Mouse (Mus musculus) midbrain, embryonic 11.5 days (tissue): ENCODE measurements around the gene Eps8l3. TPM values are rescaled to one million over a fixed set of nuclear protein-coding genes. Genes with fewer than 3 reads are reported as not detected.

Source experiments
- ATAC-seq: fragments of 200-750 bp; cut with Nextera tagmentation; 2 replicates; pipeline ENCODE4 v1.8.0; 2017; ENCODE audit warnings: moderate TSS enrichment, moderate library complexity; ENCODE audit not compliant: low FRiP score
- DNase-seq: peaks from one replicate; pipeline ENCODE4 v3.0.0; 2015; ENCODE audit warnings: low spot score; ENCODE audit errors: missing footprints
- H3K27ac ChIP-seq: fragments of 300-500 bp; sonication (generic); 2 replicates; pipeline ENCODE4 v1.5.1; 2014; ENCODE audit warnings: low read depth, low read length
- H3K27me3 ChIP-seq: fragments of 300-500 bp; sonication (generic); 2 replicates; pipeline ENCODE4 v1.6.1; 2014; ENCODE audit warnings: mild to moderate bottlenecking, low read length, moderate library complexity, mixed read lengths; ENCODE audit not compliant: control insufficient read depth, insufficient read depth
- H3K36me3 ChIP-seq: fragments of 300-500 bp; sonication (generic); 2 replicates; pipeline ENCODE4 v1.6.1; 2014; ENCODE audit warnings: mild to moderate bottlenecking, low read length, moderate library complexity, mixed read lengths; ENCODE audit not compliant: control insufficient read depth, insufficient read depth
- H3K4me1 ChIP-seq: fragments of 300-500 bp; sonication (generic); 2 replicates; pipeline ENCODE4 v1.6.1; 2014; ENCODE audit warnings: low read length; ENCODE audit not compliant: control insufficient read depth, insufficient read depth
- H3K4me2 ChIP-seq: fragments of 300-500 bp; sonication (generic); 2 replicates; pipeline ENCODE4 v1.6.1; 2014; ENCODE audit warnings: mild to moderate bottlenecking, moderate library complexity
- H3K4me3 ChIP-seq: fragments of 300-500 bp; sonication (generic); 2 replicates; pipeline ENCODE4 v1.5.1; 2014; ENCODE audit warnings: low read depth, low read length
- H3K9ac ChIP-seq: fragments of 300-500 bp; sonication (generic); 2 replicates; pipeline ENCODE4 v1.6.1; 2014; ENCODE audit warnings: low read length
- H3K9me3 ChIP-seq: fragments of 300-500 bp; sonication (generic); 2 replicates; pipeline ENCODE4 v1.6.1; 2016; ENCODE audit warnings: low read length; ENCODE audit not compliant: control insufficient read depth
- WGBS: fragments of 180-500 bp; shearing (Covaris S2); extraction: QIAGEN DNeasy Blood & Tissue Kit; methylation state at CpG from one replicate; pipeline ENCODE4 v1.1.7; 2014; 5-methylcytosine and 5-hydroxymethylcytosine counted together
- polyA plus RNA-seq: library from polyadenylated mRNA; unstranded; fragments of >200 nt; fragmentation: Nextera tagmentation; extraction: Ambion mirVana; gene quantifications from 2 replicates; pipeline ENCODE4 v1.2.1, GENCODE M21; 2014

Eps8l3 gene
- not detected in 2 replicates for polyA plus RNA-seq

DNA sequence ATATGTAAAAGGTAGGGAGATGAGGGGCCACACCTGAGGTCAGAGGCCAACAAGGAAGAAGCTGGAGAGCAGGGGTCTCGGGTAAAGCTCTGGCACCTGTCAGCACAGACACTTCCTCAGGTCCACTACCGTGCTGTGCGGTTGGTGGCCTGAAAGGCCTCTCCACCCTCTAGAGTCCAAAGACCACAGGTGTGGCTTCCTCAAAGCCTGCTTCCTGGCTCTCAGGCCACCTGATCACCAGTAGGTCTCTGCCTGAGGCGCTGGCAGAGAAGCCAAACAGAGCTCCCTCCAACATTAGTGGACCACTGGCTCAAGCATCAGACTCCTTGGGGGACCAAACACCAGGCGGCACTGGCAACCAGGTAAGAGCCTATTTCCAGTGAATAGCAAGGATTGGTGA lies at the start of gene Eps8l3:
TSS of gene Eps8l3 (plus strand) at position 225 of the 400 bp plus-strand sequence.
- DNase-seq: no peak
- no peak within 1 kb of the TSS for H3K4me2 ChIP-seq
- no peak within 1 kb of the TSS for H3K27ac ChIP-seq
- 88% methylated on average over 5 of the region's 5 CpGs for WGBS
- H3K9ac ChIP-seq: no peak within 1 kb of the TSS
- no peak within 1 kb of the TSS for H3K4me3 ChIP-seq
- H3K27me3 ChIP-seq: no peaks in the 10 kb centered on the region
- no peaks in the 10 kb centered on the region for H3K4me1 ChIP-seq
- ATAC-seq: no peak
- no peaks in the 10 kb centered on the region for H3K36me3 ChIP-seq
- no peaks in the 10 kb centered on the region for H3K9me3 ChIP-seq

- H3K4me1 ChIP-seq: no peaks in the 10 kb centered on the region
- no peak for ATAC-seq
- WGBS: 91% methylated on average over 10 of the region's 10 CpGs
Observed at GRCm38 (mm10) chr3:107827873-107828405, 49.1 kb upstream of the Eps8l3 start.

DNA sequence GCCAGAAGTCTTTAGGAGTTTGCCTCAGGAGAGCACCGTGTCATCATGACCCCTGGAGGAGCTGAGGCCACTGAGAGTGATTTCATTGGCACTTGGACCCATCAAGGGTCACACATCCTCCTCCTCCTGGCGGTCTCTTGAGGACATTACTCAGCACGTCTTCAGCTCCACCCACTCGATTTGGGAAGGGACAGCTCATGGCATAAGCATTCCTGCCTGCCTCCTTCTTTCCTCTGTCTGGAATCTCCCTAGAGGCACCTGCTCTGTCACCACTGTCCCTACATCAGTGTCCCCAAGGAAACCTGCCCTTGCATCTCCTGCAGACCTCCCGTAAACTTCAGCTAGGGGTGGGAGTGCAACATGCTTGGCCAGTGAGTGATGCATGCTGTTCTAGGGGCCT lies 48.5 kb upstream of the Eps8l3 start:
- Histone ChIP-seq H3K27me3 (no peaks in the 10 kb centered on the region), H3K4me3 (no peak overlapping the region), H3K27ac (no peak overlapping the region), H3K4me1 (no peaks in the 10 kb centered on the region), H3K36me3 (no peaks in the 10 kb centered on the region), H3K9me3 (no peaks in the 10 kb centered on the region), H3K4me2 (no peak overlapping the region), H3K9ac (no peak overlapping the region)
- WGBS: 68% methylated on average over 5 of the region's 5 CpGs
- DNase-seq (no peak), ATAC-seq (no peak)

More at GRCm38 (mm10) chr3:107827873-107828405, 49.1 kb upstream of the Eps8l3 start:
- DNase-seq: no peak
- Histone ChIP-seq H3K9ac (no peak overlapping the region), H3K4me2 (no peak overlapping the region), H3K36me3 (no peaks in the 10 kb centered on the region), H3K27ac (no peak overlapping the region), H3K27me3 (no peaks in the 10 kb centered on the region), H3K4me3 (no peak overlapping the region), H3K9me3 (no peaks in the 10 kb centered on the region)

- no peaks in the 10 kb centered on the region for H3K9me3 ChIP-seq
- no peak for ATAC-seq
- no peak for DNase-seq
- no peak overlapping the region for H3K9ac ChIP-seq
- H3K36me3 ChIP-seq: no peaks in the 10 kb centered on the region
- no peak overlapping the region for H3K4me3 ChIP-seq
- H3K27me3 ChIP-seq: no peaks in the 10 kb centered on the region
- H3K4me2 ChIP-seq: no peak overlapping the region
- H3K27ac ChIP-seq: no peak overlapping the region
- WGBS: 89% methylated on average over 4 of the region's 4 CpGs
- peaks cover 4% of the 10 kb centered on the region for H3K4me1 ChIP-seq
Observed at GRCm38 (mm10) chr3:107828997-107829396, 48.0 kb upstream of the Eps8l3 start.

DNA sequence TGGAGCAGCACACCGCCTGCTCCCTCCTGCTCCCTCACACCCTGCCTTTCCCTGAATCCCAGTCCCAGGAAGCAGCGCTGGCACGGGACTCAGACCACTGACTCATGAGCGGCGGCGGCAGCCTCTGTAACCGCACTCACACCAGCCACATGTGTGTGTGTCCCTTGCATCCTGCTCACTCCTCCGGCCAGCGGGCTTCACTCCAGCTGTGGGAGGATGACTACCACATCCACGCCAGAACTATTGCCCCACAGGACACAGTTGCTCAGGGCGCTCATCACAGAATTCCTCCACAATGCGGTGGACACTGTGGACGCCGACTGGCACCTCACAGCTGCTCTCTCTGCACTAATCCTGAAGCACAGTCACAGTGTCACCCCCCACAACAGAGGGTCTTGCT lies 47.4 kb upstream of the Eps8l3 start:
- no peak for DNase-seq

DNA sequence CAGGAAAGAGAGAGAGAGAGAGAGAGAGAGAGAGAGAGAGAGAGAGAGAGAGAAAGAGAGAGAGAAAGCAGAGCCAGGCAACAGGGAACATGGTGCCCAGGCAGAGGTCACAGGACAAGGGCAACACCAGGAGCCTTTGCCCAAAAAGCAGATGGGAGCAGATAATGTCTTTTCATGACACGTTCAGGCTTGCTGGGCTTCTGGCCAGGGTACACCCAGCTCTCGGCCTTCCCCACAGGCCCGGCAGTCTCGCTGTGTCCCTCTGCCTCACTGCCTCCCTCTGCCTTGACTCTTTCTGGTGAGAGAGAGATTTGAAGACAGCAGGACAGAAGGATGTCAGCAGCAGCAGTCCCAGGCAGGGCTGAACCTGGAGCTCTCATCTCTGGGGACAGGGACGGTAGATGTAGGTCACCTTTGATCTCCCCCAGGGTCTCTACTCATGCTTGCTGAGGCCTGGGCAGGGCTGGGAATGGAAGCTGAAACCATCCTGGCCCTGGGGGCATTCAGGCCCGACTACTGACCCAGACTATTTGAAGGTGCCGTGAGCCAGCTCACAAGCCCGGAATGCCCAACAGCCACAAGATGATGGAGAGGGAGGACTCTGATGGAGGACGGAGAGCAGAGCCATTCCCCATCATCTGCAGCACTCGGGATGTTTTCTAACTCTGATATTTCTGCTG lies 45.0 kb upstream of the Eps8l3 start:
- peaks cover 9% of the 10 kb centered on the region for H3K4me1 ChIP-seq
- H3K27me3 ChIP-seq: no peaks in the 10 kb centered on the region
- H3K4me3 ChIP-seq: no peak overlapping the region
- ATAC-seq (no peak), DNase-seq (no peak)
- WGBS: 70% methylated on average over 10 of the region's 10 CpGs
- H3K36me3 ChIP-seq: no peaks in the 10 kb centered on the region
- no peak overlapping the region for H3K4me2 ChIP-seq
- H3K27ac ChIP-seq: no peak overlapping the region
- H3K9ac ChIP-seq: no peak overlapping the region
- no peaks in the 10 kb centered on the region for H3K9me3 ChIP-seq

More for the DNA sequence above, 47.4 kb upstream of the Eps8l3 start:
- Histone ChIP-seq H3K27ac (no peak overlapping the region), H3K4me3 (no peak overlapping the region), H3K4me2 (no peak overlapping the region), H3K36me3 (no peaks in the 10 kb centered on the region), H3K4me1 (peaks cover 9% of the 10 kb centered on the region), H3K9ac (no peak overlapping the region), H3K27me3 (no peaks in the 10 kb centered on the region), H3K9me3 (no peaks in the 10 kb centered on the region)
- 70% methylated on average over 14 of the region's 14 CpGs for WGBS
- no peak for ATAC-seq

- H3K4me3 ChIP-seq: no peak overlapping the region
- no peak for DNase-seq
- H3K9me3 ChIP-seq: no peaks in the 10 kb centered on the region
- H3K36me3 ChIP-seq: no peaks in the 10 kb centered on the region
- H3K4me1 ChIP-seq: peaks cover 9% of the 10 kb centered on the region
- H3K9ac ChIP-seq: no peak overlapping the region
- H3K27ac ChIP-seq: no peak overlapping the region
- no peak overlapping the region for H3K4me2 ChIP-seq
- no peaks in the 10 kb centered on the region for H3K27me3 ChIP-seq
- no peak for ATAC-seq
- 71% methylated on average over 6 of the region's 6 CpGs for WGBS
Observed at GRCm38 (mm10) chr3:107832645-107833044, 44.4 kb upstream of the Eps8l3 start.

GRCm38 (mm10) chr3:107833370-107833769 lies 43.7 kb upstream of the Eps8l3 start:
- DNase-seq: no peak
- Histone ChIP-seq H3K27ac (no peak overlapping the region), H3K4me1 (peaks cover 9% of the 10 kb centered on the region), H3K9me3 (no peaks in the 10 kb centered on the region), H3K27me3 (no peaks in the 10 kb centered on the region), H3K4me3 (no peak overlapping the region), H3K4me2 (no peak overlapping the region), H3K9ac (no peak overlapping the region), H3K36me3 (no peaks in the 10 kb centered on the region)
- 75% methylated on average over 1 of the region's 1 CpGs for WGBS
- peak; percentile 33; the same call in 1 of the 2 replicates for ATAC-seq

GRCm38 (mm10) chr3:107833872-107834341 lies 43.1 kb upstream of the Eps8l3 start:
- no peaks in the 10 kb centered on the region for H3K9me3 ChIP-seq
- DNase-seq (no peak), ATAC-seq (peak; percentile 78)
- no peak overlapping the region for H3K9ac ChIP-seq
- H3K27ac ChIP-seq: peak overlapping the region; percentile 40; the same call in 1 of the 2 replicates
- peak overlapping the region; percentile 7; the same call in 1 of the 2 replicates for H3K4me2 ChIP-seq
- peaks cover 9% of the 10 kb centered on the region for H3K4me1 ChIP-seq
- H3K27me3 ChIP-seq: no peaks in the 10 kb centered on the region
- H3K36me3 ChIP-seq: no peaks in the 10 kb centered on the region
- no peak overlapping the region for H3K4me3 ChIP-seq
- 25% methylated on average over 4 of the region's 4 CpGs for WGBS
